Mouse (Mus musculus) lung, adult 2 months (tissue): Measurements from ENCODE around the gene Timd2.

Experiments used
- CTCF ChIP-seq: fragments of 200-500 bp; IDR thresholded peaks from 2 replicates; pipeline ENCODE4 v1.5.1; 2011; ENCODE audit warnings: mild to moderate bottlenecking, low read length, control low read depth; ENCODE audit not compliant: insufficient read depth
- POLR2A ChIP-seq: fragments of 200-500 bp; IDR thresholded peaks from 2 replicates; pipeline ENCODE4 v1.6.1; 2011; ENCODE audit warnings: low read depth, mild to moderate bottlenecking, control low read depth, low read length, borderline replicate concordance; ENCODE audit errors: extremely low read depth

GRCm38 (mm10) chr11:46698830-46699229 is 8.0 kb downstream of the Timd2 start:
- no peak for TF ChIP-seq CTCF
- TF ChIP-seq POLR2A: no peak
